Comparison of ENCODE assay signal across 22 mouse cellular contexts in genomic region chr10:25401356-25401755, GRCm38 (mm10). TPM values are rescaled to one million over a fixed set of nuclear protein-coding genes. Genes with fewer than 3 reads are reported as not detected.
DNase-seq lines count a peak whose midpoint lies in the region; ATAC-seq lines count a peak whose summit lies in the region.
"Had no signal": no experiment of that assay in that cellular context is flagged by ENCODE, and none has a peak within 500 bp of the region (broad histone marks: within the 10 kb centered on the region; RNA-seq: fewer than 3 reads in every experiment).

No protein-coding gene starts in this region.

- no peak overlapping the region for H3K9ac ChIP-seq in heart, embryonic 14.5 days (ENCODE audit: low read length)
- H3K9ac ChIP-seq: embryonic facial prominence, embryonic 12.5 days; forebrain, embryonic 12.5 days; hindbrain, embryonic 14.5 days; intestine, embryonic 15.5 days; kidney, embryonic 15.5 days had no signal

- H3K9me3 ChIP-seq in heart, embryonic 14.5 days (ENCODE audit: control insufficient read depth, low read length), result no peaks in the 10 kb centered on the region
- H3K9me3 ChIP-seq: embryonic facial prominence, embryonic 12.5 days; forebrain, embryonic 12.5 days; hindbrain, embryonic 10.5 days; intestine, embryonic 15.5 days; kidney, embryonic 15.5 days had no signal

- H3K4me3 ChIP-seq in heart, embryonic 14.5 days (ENCODE audit: control insufficient read depth in 1 of 2, insufficient read depth in 1 of 2, low read depth in 1 of 2, low read length in 2 of 2), result no peak overlapping the region
- H3K4me3 ChIP-seq in brown adipose tissue, adult 24 weeks (ENCODE audit: insufficient read depth, low read depth, low read length), result no peak overlapping the region
- H3K4me3 ChIP-seq: embryonic facial prominence, embryonic 12.5 days; forebrain, embryonic 12.5 days; hindbrain, embryonic 10.5 days; intestine, embryonic 15.5 days; kidney, embryonic 15.5 days had no signal

- H3K36me3 ChIP-seq in heart, embryonic 14.5 days (ENCODE audit: control insufficient read depth, insufficient read depth, low read length), result no peaks in the 10 kb centered on the region
- H3K36me3 ChIP-seq: embryonic facial prominence, embryonic 12.5 days; forebrain, embryonic 12.5 days; hindbrain, embryonic 10.5 days; intestine, embryonic 15.5 days; kidney, embryonic 15.5 days had no signal

- no peak for DNase-seq in heart, adult 8-10 months (ENCODE audit: low spot score)
- DNase-seq in 3T3-L1 (ENCODE audit: low read depth, low spot score) (peak; percentile 31), 416B (ENCODE audit: low read depth) (peak; percentile 74)
- no peak for DNase-seq in layer of hippocampus, adult 9-10 months (ENCODE audit: low spot score)
- DNase-seq: adrenal gland, adult 8-10 months; adrenal gland, postnatal 36 days; cerebellum, adult 11 months; cerebellum, adult 9-10 months; cerebellum, postnatal 25 days; gastrocnemius, postnatal 10 days; heart, postnatal 10 days; kidney, adult 18-20 months had no signal

- WGBS in heart, embryonic 14.5 days, result 57% methylated on average over 2 of the region's 2 CpGs

- H3K27me3 ChIP-seq in heart, embryonic 14.5 days (ENCODE audit: control insufficient read depth, insufficient read depth, low read length), result no peaks in the 10 kb centered on the region
- H3K27me3 ChIP-seq: CH12.LX; embryonic facial prominence, embryonic 12.5 days; intestine, embryonic 15.5 days; kidney, embryonic 15.5 days had no signal

- H3K4me1 ChIP-seq in heart, embryonic 14.5 days (ENCODE audit: control insufficient read depth in 2 of 2, insufficient read depth in 2 of 2, low read length in 2 of 2), result peaks cover 24 to 52% of the 10 kb centered on the region in 2 experiments
- peaks cover 40% of the 10 kb centered on the region for H3K4me1 ChIP-seq in brown adipose tissue, adult 24 weeks (ENCODE audit: control insufficient read depth, insufficient read depth, insufficient read length, low read length)
- H3K4me1 ChIP-seq: intestine, embryonic 15.5 days had no signal

- H3K27ac ChIP-seq in heart, embryonic 14.5 days (replicated peaks in 1 of 2; ENCODE audit: control insufficient read depth in 1 of 2, insufficient read depth in 1 of 2, low read depth in 2 of 2, low read length in 2 of 2), result 0 out of 4 replicates have a peak overlapping the region, but pooled peaks of 1 of the 2 experiments have one; percentile 17
- H3K27ac ChIP-seq in brown adipose tissue, adult 24 weeks (replicated peaks; ENCODE audit: low read depth, low read length), result peak overlapping the region; percentile 31
- H3K27ac ChIP-seq: embryonic facial prominence, embryonic 12.5 days; forebrain, embryonic 12.5 days; hindbrain, embryonic 10.5 days; hindbrain, embryonic 14.5 days; intestine, embryonic 15.5 days; kidney, embryonic 15.5 days had no signal

- no peak overlapping the region for H3K4me2 ChIP-seq in heart, embryonic 14.5 days (ENCODE audit: low read length)
- H3K4me2 ChIP-seq: embryonic facial prominence, embryonic 12.5 days; forebrain, embryonic 12.5 days; hindbrain, embryonic 14.5 days; intestine, embryonic 15.5 days; kidney, embryonic 15.5 days had no signal

- 0 out of 2 replicates have a peak, but pooled peaks have one; percentile 44 for ATAC-seq in heart, embryonic 14.5 days (ENCODE audit: insufficient number of reproducible peaks, insufficient read depth, low FRiP score, low read depth)
- ATAC-seq: forebrain, embryonic 16.5 days; intestine, embryonic 15.5 days had no signal

RNA-seq across cellular contexts. Expression of gene Epb41l2, which starts 41.8 kb away (rescaled TPM):
- polyA plus RNA-seq in heart, embryonic 14.5 days (2014; fragmentation: Nextera tagmentation; extraction: Ambion mirVana), result 45.4 and 53.5 TPM in 2 replicates
- total RNA-seq in heart, adult 8-10 months (2022), result 10 to 100 TPM; 34.0 to 46.3 (median 40.7) TPM
- polyA plus RNA-seq in brown adipose tissue, adult 24 weeks (2012; ENCODE audit: insufficient read depth, insufficient read length, missing spikeins), result 148 and 170 TPM in 2 replicates

Comparison
In these comparisons a context has a peak if more than half of its experiments do, and no peak if none do; other contexts are left out.
1. DNase-seq: peak in 3T3-L1 (single experiment) and 416B (single experiment); none in heart, adult 8-10 months (single experiment) and layer of hippocampus, adult 9-10 months (single experiment).